Mouse (Mus musculus): ENCODE measurements around the gene Olfr1033. TPM values are rescaled to one million over a fixed set of nuclear protein-coding genes. Genes with fewer than 3 reads are reported as not detected.
"Not testable (repeated sequence)": the region's sequence is repeated elsewhere in the genome, so short reads cannot be mapped to it uniquely, and the experiment has no call there.

Olfr1033 gene
- total and polyA plus RNA-seq, 2 experiments from 2014 or later: 4.0 TPM

DNA sequence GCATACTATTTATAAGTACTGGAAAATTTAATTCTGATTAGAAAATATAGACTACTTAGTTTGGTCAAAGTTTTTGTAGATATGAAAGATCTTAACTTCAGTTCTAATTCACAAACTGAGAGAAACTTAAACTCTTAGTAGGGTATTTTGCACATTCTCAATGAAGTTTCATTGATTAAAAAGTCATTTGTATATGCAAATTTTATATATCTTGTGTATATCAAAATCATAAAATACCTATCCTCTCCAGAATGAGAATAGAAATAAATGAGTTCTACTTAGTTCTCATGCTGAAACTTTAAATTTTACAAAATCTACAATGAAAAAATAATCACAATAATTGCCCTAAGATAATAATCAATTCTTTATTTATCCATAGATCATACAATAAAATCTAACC, 25.1 kb downstream of the Olfr1033 start, which contains the start of gene Olfr1034:
Olfr1034 (plus strand) TSS at position 301 of the 400 bp plus-strand sequence.
- TF ChIP-seq EP300 (IDR thresholded peaks at IDR 0.05; ENCODE audit: low read depth): no peak
- TF ChIP-seq CTCF (IDR thresholded peaks at IDR 0.05; ENCODE audit: low read depth): no peak
- Histone ChIP-seq H3K4me1 (ENCODE audit: control insufficient read depth, insufficient read depth) (no peaks in the 10 kb centered on the region), H3K4me2 (ENCODE audit: low read depth, low read length) (no peak within 1 kb of the TSS), H3K9me3 (replicated peaks; ENCODE audit: control insufficient read depth, low read length) (no peaks in the 10 kb centered on the region), H3K27me3 (ENCODE audit: control insufficient read depth, insufficient read depth, low read length) (no peaks in the 10 kb centered on the region), H3K4me3 (ENCODE audit: low read depth, low read length) (no peak within 1 kb of the TSS), H3K9ac (replicated peaks; ENCODE audit: low read depth, low read length) (no peak within 1 kb of the TSS), H3K27ac (ENCODE audit: low read depth) (no peak within 1 kb of the TSS), H3K36me3 (replicated peaks; ENCODE audit: control insufficient read depth, insufficient read depth, low read length) (no peaks in the 10 kb centered on the region)
- DNase-seq (ENCODE audit: low spot score) (no peak), ATAC-seq (ENCODE audit: insufficient read depth, low read depth) (no peak)

GRCm38 (mm10) chr2:86050777-86051176, 30.3 kb downstream of the Olfr1033 start:
- not testable (repeated sequence) for H3K4me1 ChIP-seq (ENCODE audit: control insufficient read depth, insufficient read depth); H3K4me3 ChIP-seq (ENCODE audit: low read depth, low read length); H3K9ac ChIP-seq (replicated peaks; ENCODE audit: low read depth, low read length); H3K9me3 ChIP-seq (replicated peaks; ENCODE audit: control insufficient read depth, low read length); H3K27ac ChIP-seq (ENCODE audit: low read depth); H3K27me3 ChIP-seq (ENCODE audit: control insufficient read depth, insufficient read depth, low read length); H3K4me2 ChIP-seq (ENCODE audit: low read depth, low read length); DNase-seq (ENCODE audit: low spot score); ATAC-seq (ENCODE audit: insufficient read depth, low read depth); H3K36me3 ChIP-seq (replicated peaks; ENCODE audit: control insufficient read depth, insufficient read depth, low read length)

DNA sequence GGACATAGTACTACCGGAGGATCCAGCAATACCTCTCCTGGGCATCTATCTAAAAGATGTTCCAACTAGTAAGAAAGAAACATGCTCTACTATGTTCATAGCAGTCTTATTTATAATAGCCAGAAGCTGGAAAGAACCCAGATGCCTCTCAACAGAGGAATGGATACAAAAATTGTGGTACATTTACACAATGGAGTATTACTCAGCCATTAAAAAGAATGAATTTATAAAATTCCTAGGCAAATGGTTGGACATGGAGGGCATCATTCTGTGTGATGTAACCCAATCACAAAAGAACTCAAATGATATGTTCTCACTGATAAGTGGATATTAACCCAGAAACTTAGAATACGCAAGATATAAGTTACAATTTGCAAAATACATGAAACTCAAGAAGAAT, 43.3 kb downstream of the Olfr1033 start:
- H3K27ac ChIP-seq (ENCODE audit: low read depth); H3K9ac ChIP-seq (replicated peaks; ENCODE audit: low read depth, low read length); H3K27me3 ChIP-seq (ENCODE audit: control insufficient read depth, insufficient read depth, low read length); H3K4me2 ChIP-seq (ENCODE audit: low read depth, low read length); H3K36me3 ChIP-seq (replicated peaks; ENCODE audit: control insufficient read depth, insufficient read depth, low read length); DNase-seq (ENCODE audit: low spot score); ATAC-seq (ENCODE audit: insufficient read depth, low read depth); H3K4me1 ChIP-seq (ENCODE audit: control insufficient read depth, insufficient read depth); H3K9me3 ChIP-seq (replicated peaks; ENCODE audit: control insufficient read depth, low read length); H3K4me3 ChIP-seq (ENCODE audit: low read depth, low read length): not testable (repeated sequence)
- 96% methylated on average over 2 of the region's 2 CpGs for WGBS

- Histone ChIP-seq H3K4me2 (ENCODE audit: low read depth, low read length) (no peak overlapping the region), H3K4me3 (ENCODE audit: low read depth, low read length) (no peak overlapping the region), H3K27ac (ENCODE audit: low read depth) (no peak overlapping the region), H3K27me3 (ENCODE audit: control insufficient read depth, insufficient read depth, low read length) (no peaks in the 10 kb centered on the region), H3K9ac (replicated peaks; ENCODE audit: low read depth, low read length) (no peak overlapping the region), H3K36me3 (replicated peaks; ENCODE audit: control insufficient read depth, insufficient read depth, low read length) (no peaks in the 10 kb centered on the region), H3K4me1 (ENCODE audit: control insufficient read depth, insufficient read depth) (no peaks in the 10 kb centered on the region), H3K9me3 (replicated peaks; ENCODE audit: control insufficient read depth, low read length) (no peaks in the 10 kb centered on the region)
- no peak for ATAC-seq (ENCODE audit: insufficient read depth, low read depth)
- no peak for DNase-seq (ENCODE audit: low spot score)
- TF ChIP-seq CTCF (IDR thresholded peaks at IDR 0.05; ENCODE audit: low read depth): no peak
- no peak for TF ChIP-seq EP300 (IDR thresholded peaks at IDR 0.05; ENCODE audit: low read depth)
- 89% methylated on average over 8 of the region's 8 CpGs for WGBS
Observed at GRCm38 (mm10) chr2:86070189-86070588, 49.8 kb downstream of the Olfr1033 start.

- H3K4me2 ChIP-seq (ENCODE audit: low read depth, low read length); H3K4me3 ChIP-seq (ENCODE audit: low read depth, low read length); DNase-seq (ENCODE audit: low spot score); H3K9ac ChIP-seq (replicated peaks; ENCODE audit: low read depth, low read length); H3K9me3 ChIP-seq (replicated peaks; ENCODE audit: control insufficient read depth, low read length); ATAC-seq (ENCODE audit: insufficient read depth, low read depth); H3K27me3 ChIP-seq (ENCODE audit: control insufficient read depth, insufficient read depth, low read length); H3K4me1 ChIP-seq (ENCODE audit: control insufficient read depth, insufficient read depth); H3K36me3 ChIP-seq (replicated peaks; ENCODE audit: control insufficient read depth, insufficient read depth, low read length); H3K27ac ChIP-seq (ENCODE audit: low read depth): not testable (repeated sequence)
Observed at GRCm38 (mm10) chr2:86073692-86074091, 53.3 kb downstream of the Olfr1033 start, which contains the start of gene Olfr1036. Gene Olfr1036, plus strand, starts transcription at chr2:86073992.

- WGBS: 65% methylated on average over 1 of the region's 1 CpGs
Observed at GRCm38 (mm10) chr2:86080478-86080877, 60.0 kb downstream of the Olfr1033 start.

More at GRCm38 (mm10) chr2:86080478-86080877, 60.0 kb downstream of the Olfr1033 start:
- ATAC-seq (ENCODE audit: insufficient read depth, low read depth); H3K27me3 ChIP-seq (ENCODE audit: control insufficient read depth, insufficient read depth, low read length); DNase-seq (ENCODE audit: low spot score); H3K36me3 ChIP-seq (replicated peaks; ENCODE audit: control insufficient read depth, insufficient read depth, low read length); H3K4me1 ChIP-seq (ENCODE audit: control insufficient read depth, insufficient read depth); H3K9me3 ChIP-seq (replicated peaks; ENCODE audit: control insufficient read depth, low read length); H3K27ac ChIP-seq (ENCODE audit: low read depth); H3K4me3 ChIP-seq (ENCODE audit: low read depth, low read length); H3K4me2 ChIP-seq (ENCODE audit: low read depth, low read length); H3K9ac ChIP-seq (replicated peaks; ENCODE audit: low read depth, low read length): not testable (repeated sequence)
